Mouse (Mus musculus) adrenal gland, adult (tissue): ENCODE measurements around the gene Il17re.

Source experiments
- DNase-seq, 2 experiments: peaks; one replicate each; pipeline ENCODE4 v3.0.0; 2022 to 2023; ENCODE audit warnings: low spot score in 1 of 2; ENCODE audit not compliant: inconsistent age in 2 of 2

Il17re gene

GRCm38 (mm10) chr6:113442442-113443090 lies 15.7 kb upstream of the Il17re start, which contains the start of gene Jagn1:
TSS of gene Jagn1 (plus strand) at chr6:113442569.
- DNase-seq: peak; percentile 92 to 98

- DNase-seq: peak in 1 of 2 experiments; percentile 40
These were observed 15.2 kb upstream of the Il17re start for GRCm38 (mm10) chr6:113443091-113443490.

GRCm38 (mm10) chr6:113444207-113444965 lies 13.9 kb upstream of the Il17re start:
- no peak for DNase-seq

GRCm38 (mm10) chr6:113447639-113448038 lies 10.6 kb upstream of the Il17re start:
- DNase-seq: no peak

GRCm38 (mm10) chr6:113451839-113452238 lies 6.4 kb upstream of the Il17re start:
- DNase-seq: no peak

- no peak for DNase-seq
These were observed 3.3 kb upstream of the Il17re start for GRCm38 (mm10) chr6:113455007-113455406.

- no peak for DNase-seq
These were observed 351 bp downstream of the Il17re start for GRCm38 (mm10) chr6:113458635-113459034.

GRCm38 (mm10) chr6:113464040-113464439 lies 5.8 kb downstream of the Il17re start:
- no peak for DNase-seq

DNA sequence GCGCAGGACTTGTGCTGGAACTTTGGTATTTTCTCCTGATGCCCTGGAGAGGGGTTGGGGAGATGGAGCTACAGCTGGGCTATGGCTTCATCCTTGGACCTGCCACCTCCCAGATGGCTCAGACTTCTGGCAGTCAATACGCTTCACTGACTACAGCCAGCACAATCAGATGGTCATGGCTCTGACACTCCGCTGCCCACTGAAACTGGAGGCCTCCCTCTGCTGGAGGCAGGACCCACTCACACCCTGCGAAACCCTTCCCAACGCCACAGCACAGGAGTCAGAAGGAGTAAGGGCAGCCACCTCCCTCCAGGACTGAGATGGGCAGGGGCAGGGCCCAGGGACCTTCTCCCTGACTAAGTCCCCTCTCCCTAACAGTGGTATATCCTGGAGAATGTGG lies 7.3 kb downstream of the Il17re start:
- DNase-seq: no peak

GRCm38 (mm10) chr6:113468512-113468911 lies 10.2 kb downstream of the Il17re start:
- DNase-seq: no peak

DNA sequence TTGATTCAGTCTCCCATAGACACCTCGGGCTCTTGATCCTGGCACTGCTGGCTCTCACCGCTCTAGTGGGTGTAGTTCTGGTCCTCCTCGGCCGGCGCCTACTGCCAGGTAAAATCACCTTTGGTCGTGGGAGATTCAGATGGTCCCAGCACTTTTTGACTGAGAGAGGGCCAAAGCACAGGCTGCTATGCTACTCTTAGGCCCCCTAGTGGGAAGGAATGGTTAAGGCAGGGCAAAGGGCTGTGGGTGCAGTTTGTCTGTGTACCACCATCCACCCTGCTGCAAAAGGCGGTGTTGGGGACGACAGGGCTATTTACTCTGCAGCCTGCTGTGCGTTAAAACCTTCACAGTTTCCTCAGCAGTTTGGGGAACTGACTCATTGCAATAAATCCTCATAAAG lies 10.7 kb downstream of the Il17re start:
- DNase-seq: peak; percentile 68 to 89

DNA sequence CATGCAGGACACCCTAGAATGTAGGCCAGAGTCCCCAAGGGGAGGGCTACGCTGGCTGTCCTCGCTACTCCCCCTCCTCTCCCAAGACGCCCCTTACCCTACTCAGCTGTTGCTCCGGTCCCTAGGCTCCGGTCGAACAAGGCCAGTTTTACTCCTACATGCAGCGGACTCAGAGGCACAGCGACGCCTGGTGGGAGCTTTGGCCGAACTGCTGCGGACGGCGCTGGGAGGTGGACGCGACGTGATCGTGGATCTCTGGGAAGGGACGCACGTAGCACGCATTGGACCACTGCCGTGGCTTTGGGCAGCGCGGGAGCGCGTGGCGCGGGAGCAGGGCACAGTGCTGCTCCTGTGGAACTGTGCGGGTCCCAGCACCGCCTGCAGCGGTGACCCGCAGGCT lies 11.1 kb downstream of the Il17re start:
- peak; percentile 77 to 92 for DNase-seq

DNA sequence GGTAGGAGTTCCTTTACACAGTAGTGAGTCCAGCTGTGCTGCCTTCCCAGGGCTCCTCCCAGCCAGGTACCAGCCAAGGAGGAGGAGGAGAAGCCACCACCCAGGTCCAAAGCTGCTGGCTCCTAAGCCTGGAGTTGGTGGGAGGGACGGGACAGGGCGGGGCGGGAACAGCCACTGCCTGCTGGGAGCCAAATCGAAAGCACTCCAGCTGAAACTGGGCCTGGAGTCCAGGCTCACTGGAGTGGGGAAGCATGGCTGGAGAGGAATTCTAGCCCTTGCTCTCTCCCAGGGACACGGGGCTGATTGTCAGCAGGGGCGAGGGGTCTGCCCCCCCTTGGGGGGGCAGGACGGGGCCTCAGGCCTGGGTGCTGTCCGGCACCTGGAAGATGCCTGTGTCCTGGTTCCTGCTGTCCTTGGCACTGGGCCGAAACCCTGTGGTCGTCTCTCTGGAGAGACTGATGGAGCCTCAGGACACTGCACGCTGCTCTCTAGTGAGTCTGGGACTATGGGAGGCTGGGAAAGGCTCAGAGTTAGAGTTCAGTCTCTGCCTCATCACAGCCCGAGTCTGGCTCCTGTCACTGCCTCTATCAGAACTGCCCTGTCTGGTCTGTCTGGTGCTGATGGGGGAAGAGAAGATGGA lies 13.1 kb downstream of the Il17re start, which contains the start of gene Il17rc:
TSS of gene Il17rc (plus strand) at position 131 of the 640 bp plus-strand sequence.
- peak; percentile 68 to 88 for DNase-seq

DNA sequence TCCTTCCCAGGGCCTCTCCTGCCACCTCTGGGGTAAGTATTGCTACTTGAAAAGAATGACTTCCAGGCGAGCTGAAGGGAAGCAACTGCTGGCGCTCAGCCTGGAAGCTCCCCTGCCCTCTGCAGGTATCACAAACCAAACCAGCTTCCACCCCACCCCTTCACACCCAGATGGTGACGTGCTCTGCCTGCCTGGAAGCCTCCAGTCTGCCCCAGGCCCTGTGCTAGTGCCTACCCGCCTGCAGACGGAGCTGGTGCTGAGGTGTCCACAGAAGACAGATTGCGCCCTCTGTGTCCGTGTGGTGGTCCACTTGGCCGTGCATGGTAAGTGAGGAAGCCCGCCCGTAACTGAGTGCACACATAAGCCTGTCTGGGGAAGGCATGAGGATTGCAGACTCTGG lies 13.8 kb downstream of the Il17re start:
- no peak for DNase-seq

GRCm38 (mm10) chr6:113473246-113473645 lies 15.0 kb downstream of the Il17re start:
- no peak for DNase-seq

DNA sequence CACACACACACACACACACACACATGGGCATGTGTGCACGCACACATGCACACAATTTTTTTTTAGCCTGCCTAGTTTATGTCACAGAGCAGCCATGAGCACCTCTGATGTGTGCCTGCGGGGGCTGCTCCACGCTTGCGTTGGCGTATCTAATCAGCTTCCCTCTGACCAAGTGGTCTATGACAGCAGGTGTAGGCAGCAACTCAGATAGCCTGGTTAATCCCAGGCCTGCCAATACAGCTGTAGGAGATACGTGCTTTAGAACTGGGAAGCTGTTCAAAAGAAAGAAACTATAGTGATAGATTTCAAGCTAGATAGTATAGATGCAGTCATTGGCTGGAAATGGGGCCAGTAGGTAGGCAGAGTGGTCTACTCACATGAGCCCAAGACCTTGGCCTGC lies 15.4 kb downstream of the Il17re start:
- no peak for DNase-seq

- no peak for DNase-seq
These were observed 19.1 kb downstream of the Il17re start for GRCm38 (mm10) chr6:113477353-113477752.

DNA sequence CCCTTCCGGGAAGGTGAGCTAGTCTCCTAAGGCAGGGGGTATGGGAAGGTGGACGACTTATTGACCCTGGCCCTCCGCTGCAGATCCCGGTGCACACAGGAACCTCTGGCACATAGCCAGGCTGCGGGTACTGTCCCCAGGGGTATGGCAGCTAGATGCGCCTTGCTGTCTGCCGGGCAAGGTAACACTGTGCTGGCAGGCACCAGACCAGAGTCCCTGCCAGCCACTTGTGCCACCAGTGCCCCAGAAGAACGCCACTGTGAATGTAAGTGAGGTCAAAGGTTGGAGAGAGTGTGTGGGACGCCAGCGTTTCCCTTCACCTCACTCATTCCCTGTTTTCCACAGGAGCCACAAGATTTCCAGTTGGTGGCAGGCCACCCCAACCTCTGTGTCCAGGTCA lies 20.6 kb downstream of the Il17re start:
- DNase-seq: no peak

GRCm38 (mm10) chr6:113480555-113481373 lies 22.5 kb downstream of the Il17re start:
- DNase-seq: peak in 1 of 2 experiments; percentile 62

DNA sequence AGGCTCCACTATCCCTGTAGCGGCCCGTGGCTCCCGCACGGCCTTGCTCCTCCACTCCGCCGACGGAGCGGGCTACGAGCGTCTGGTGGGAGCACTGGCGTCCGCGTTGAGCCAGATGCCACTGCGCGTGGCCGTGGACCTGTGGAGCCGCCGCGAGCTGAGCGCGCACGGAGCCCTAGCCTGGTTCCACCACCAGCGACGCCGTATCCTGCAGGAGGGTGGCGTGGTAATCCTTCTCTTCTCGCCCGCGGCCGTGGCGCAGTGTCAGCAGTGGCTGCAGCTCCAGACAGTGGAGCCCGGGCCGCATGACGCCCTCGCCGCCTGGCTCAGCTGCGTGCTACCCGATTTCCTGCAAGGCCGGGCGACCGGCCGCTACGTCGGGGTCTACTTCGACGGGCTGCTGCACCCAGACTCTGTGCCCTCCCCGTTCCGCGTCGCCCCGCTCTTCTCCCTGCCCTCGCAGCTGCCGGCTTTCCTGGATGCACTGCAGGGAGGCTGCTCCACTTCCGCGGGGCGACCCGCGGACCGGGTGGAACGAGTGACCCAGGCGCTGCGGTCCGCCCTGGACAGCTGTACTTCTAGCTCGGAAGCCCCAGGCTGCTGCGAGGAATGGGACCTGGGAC lies 24.3 kb downstream of the Il17re start:
- DNase-seq: peak in 1 of 2 experiments; percentile 67
